Mouse (Mus musculus) cortical plate, adult 2 months (tissue): ENCODE results near the gene Ces1b. TPM values are rescaled to one million over a fixed set of nuclear protein-coding genes. Genes with fewer than 3 reads are reported as not detected.

Experiments
- H3K27ac ChIP-seq: fragments of 200-500 bp; 2 replicates; pipeline ENCODE4 v1.5.1; 2012; ENCODE audit warnings: low read length, control low read depth, inconsistent platforms; ENCODE audit not compliant: insufficient read depth
- H3K4me1 ChIP-seq: fragments of 200-500 bp; 2 replicates; pipeline ENCODE4 v1.6.1; 2011; ENCODE audit warnings: low read length; ENCODE audit not compliant: control insufficient read depth, insufficient read depth
- H3K4me3 ChIP-seq: fragments of 200-500 bp; 2 replicates; pipeline ENCODE4 v1.5.1; 2011; ENCODE audit warnings: mild to moderate bottlenecking, low read length, control low read depth; ENCODE audit not compliant: insufficient read depth
- CTCF ChIP-seq: fragments of 200-500 bp; IDR thresholded peaks from 2 replicates; pipeline ENCODE4 v1.5.1; 2011; ENCODE audit warnings: mild to moderate bottlenecking, control low read depth, low read length; ENCODE audit not compliant: insufficient read depth; ENCODE audit errors: extremely low read depth
- POLR2A ChIP-seq: fragments of 200-500 bp; IDR thresholded peaks from 2 replicates; pipeline ENCODE4 v1.6.1; 2011; ENCODE audit warnings: mild to moderate bottlenecking, low read length, control low read depth; ENCODE audit not compliant: insufficient read depth; ENCODE audit errors: extremely low read depth
- polyA plus RNA-seq: library from polyadenylated mRNA; depleted of rRNA; stranded (reverse); fragments of >200 nt; gene quantifications from 2 replicates; pipeline ENCODE4 v1.2.3, GENCODE M21; 2012

The Ces1b gene
- polyA plus RNA-seq, 1 experiment = not detected

DNA sequence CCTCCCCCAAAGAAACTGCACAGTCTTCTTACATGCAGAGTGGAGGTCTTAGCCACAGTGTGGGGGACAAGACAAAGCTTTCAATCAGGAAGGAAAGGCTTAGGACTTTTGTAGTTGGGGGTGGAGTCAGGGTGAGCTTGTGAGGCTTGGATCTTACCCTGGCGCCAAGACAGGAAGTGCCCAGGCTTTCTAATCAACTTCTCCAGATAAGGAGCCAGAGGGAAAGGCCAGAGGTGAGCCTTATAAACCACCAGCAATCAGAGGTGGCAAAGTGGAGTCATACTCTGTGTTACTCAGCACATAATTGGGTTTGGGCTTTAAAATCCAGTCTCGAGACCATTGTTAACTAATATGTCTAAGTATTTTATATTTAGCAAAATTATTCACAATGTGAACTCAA lies 24.6 kb downstream of the Ces1b start:
- no peak overlapping the region for H3K4me3 ChIP-seq

DNA sequence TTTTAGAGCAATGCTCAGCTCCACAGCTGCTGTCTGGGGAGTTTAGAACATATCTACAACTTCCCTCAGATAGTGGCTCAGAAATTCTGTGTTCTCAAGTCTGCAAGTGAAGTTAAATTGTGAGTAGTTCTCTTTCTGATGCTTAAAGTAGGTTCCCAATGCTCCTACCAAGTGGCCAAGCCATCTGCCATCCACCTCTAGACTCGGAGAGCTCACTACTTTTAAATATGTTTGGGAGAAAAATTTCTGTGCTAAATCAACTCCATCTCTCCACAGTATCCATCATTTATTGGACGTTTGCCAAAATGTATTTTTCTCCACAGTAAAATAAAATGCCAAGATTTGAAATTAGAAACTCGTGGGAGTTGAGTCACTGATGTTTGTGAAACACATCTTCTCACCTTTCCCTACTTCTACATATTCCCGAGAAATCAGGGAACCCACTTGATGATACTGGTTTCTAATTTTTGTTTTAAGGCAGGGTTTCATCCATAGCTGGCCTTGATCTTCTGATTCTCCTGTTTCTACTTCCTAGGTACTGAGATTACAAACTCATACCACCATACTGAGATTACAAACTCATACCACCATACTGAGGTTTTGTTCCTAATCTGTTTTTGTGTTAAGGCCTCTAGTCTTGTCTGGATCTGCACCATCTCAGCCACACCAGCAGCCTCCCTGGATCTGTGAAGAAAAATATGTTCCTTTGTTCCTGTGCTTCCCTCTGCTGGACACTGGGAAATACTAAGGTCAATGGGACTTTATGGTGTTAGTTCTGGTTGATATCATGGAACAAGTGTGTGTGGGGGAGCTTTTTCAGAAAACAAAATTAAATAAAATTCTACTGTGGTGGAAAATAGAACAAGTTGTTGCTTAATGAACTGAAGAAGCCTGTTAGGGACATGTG lies 31.1 kb downstream of the Ces1b start:
- no peak overlapping the region for H3K4me3 ChIP-seq
- H3K4me1 ChIP-seq = 0 out of 2 replicates have a peak, but pooled peaks cover 1% of the 10 kb centered on the region
- TF ChIP-seq POLR2A = no peak
- no peak for TF ChIP-seq CTCF
- H3K27ac ChIP-seq = no peak overlapping the region

More for the DNA sequence above, 24.6 kb downstream of the Ces1b start:
- Histone ChIP-seq H3K27ac (no peak overlapping the region), H3K4me1 (no peaks in the 10 kb centered on the region)
- TF ChIP-seq POLR2A = no peak
- TF ChIP-seq CTCF = no peak

DNA sequence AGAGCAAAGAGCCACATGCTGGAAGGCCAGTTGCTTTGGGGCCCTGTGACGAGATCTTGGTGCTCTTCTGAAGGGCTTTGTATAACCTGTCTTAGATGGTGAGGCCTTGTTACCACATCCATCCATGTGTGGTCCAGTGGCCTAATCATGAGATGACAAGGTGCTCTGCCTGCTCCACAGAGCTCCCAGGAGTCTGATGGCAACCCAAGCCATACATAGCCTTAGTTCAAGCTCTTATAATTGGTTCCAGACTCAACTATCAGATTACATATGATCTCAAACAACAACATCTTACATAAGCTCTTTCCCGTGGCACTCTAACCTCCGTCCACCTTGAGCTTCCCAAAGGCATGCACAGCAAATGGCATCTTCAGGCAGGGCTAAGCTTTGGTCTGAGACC lies 31.7 kb downstream of the Ces1b start, which contains the start of gene Ces1a:
Gene Ces1a (minus strand): TSS at position 101 of the 400 bp plus-strand sequence.
- Histone ChIP-seq H3K4me3 (no peak within 1 kb of the TSS), H3K27ac (0 out of 2 replicates have a peak within 1 kb of the TSS, but pooled peaks have one; percentile 15), H3K4me1 (0 out of 2 replicates have a peak, but pooled peaks cover 1% of the 10 kb centered on the region)
- TF ChIP-seq POLR2A (no peak), CTCF (no peak)

DNA sequence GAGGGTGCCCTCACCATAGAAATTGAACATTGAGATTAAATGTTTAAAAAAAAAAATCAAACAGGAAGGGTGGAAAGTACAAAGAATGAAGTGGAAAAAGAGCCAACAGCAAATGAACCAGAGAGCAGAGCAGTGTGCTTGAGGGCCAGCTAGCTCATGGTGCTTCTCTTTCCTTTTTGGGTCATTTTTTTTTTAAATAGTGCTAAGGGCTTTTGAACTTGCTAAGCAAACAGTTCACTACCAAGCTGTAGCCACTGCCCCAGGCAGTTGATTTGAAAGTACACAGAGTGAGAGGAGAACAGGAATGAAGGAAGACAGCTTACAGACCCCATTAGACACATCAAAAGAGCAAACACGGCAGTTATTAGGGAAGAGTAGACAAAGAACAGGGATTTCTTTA lies 36.7 kb downstream of the Ces1b start:
- no peaks in the 10 kb centered on the region; the same call in 1 of the 2 replicates for H3K4me1 ChIP-seq
- no peak overlapping the region for H3K4me3 ChIP-seq
- no peak overlapping the region for H3K27ac ChIP-seq
- TF ChIP-seq POLR2A (no peak), CTCF (no peak)

DNA sequence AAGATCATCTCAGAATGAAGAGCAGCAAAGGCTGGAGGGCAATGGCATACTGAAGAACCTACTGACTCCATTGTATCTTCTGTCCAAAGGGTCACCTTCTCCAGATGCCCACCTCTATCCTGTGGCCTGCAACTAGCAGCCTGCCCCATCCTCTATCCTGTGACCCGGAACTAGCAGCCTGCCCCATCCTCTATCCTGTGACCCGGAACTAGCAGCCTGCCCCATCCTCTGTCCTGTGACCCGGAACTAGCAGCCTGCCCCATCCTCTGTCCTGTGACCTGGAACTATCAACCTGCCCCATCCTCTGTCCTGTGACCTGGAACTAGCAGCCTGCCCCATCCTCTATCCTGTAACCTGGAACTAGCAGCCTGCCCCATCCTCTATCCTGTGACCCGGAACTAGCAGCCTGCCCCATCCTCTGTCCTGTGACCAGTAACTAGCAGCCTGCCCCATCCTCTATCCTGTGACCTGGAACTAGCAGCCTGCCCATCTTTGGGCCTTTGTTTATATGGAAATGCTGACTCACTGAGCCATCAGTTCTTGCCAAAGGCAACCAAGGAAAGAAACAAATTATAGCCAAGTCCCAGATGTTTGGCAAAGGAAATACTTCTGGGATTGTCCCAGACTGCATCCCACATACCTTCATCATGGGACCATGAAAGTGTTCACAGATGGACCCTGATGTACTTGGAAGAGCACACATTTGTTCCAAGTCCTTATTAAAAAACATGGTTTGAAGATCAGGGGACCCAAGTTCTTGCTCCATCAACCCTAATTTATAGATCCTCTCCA lies 38.8 kb downstream of the Ces1b start:
- Histone ChIP-seq H3K4me3 (no peak overlapping the region), H3K4me1 (no peaks in the 10 kb centered on the region; the same call in 1 of the 2 replicates), H3K27ac (no peak overlapping the region)
- TF ChIP-seq POLR2A (no peak), CTCF (no peak)

DNA sequence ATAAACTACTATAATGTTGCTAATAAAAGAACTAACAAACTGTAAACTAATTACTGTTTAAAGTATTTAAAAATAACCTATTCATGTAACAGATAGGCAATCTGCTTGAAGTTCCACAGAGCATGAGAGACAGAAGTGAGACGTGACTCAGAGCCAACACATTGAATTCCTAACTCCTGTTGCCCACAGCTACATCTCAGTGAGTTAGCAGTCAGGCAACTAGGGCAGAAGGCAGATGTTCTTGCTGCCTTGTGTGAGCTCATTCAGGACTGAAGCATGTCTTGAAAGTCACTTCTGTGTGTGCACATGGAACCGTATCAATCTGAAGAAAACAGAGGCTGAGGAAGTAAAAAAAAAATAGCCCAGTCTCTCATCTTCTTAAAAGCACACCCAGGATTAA lies 39.6 kb downstream of the Ces1b start:
- no peak overlapping the region for H3K27ac ChIP-seq
- TF ChIP-seq CTCF (no peak), POLR2A (no peak)
- no peak overlapping the region for H3K4me3 ChIP-seq
- no peaks in the 10 kb centered on the region; the same call in 1 of the 2 replicates for H3K4me1 ChIP-seq

DNA sequence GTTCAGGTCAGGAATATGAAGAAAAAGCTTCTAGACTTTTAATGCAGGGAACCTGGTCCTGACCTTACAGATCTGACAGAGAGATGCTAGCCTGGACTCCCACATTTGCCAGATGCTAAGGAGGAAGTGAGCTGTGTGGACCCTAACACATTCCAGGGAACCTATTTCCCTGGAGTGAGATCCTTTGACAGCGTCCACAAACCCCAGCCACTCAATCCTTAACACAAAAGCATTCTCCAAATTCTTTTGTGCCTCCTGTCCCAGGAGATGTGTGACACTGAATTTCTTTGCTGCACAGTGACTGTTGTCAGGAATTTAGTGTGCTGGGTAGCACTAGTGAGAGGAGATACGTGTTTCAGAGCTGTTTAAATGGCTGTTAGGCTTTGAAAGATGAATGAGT lies 41.0 kb downstream of the Ces1b start:
- H3K4me3 ChIP-seq = no peak overlapping the region
- no peaks in the 10 kb centered on the region; the same call in 1 of the 2 replicates for H3K4me1 ChIP-seq
- H3K27ac ChIP-seq = no peak overlapping the region
- TF ChIP-seq CTCF (no peak), POLR2A (no peak)

DNA sequence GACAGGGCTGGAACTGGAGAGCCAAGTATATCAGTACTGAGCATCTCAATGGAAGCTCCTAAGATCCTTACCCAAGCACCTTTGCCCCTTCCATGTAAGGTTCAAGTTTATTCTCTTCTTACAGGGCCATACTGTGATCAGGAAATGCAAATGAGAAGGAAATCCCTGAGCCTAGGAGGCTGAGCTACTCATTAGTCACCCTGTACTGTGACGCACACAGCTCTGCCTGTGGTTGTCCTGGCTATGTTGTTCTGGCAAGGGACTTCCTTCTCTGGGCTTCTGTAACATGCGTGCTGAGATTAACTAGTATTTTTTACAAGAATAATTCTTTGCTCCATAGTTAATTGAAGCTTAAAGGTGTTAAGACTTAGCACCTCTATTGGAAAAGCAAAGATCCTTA lies 49.2 kb downstream of the Ces1b start:
- no peaks in the 10 kb centered on the region; the same call in 1 of the 2 replicates for H3K4me1 ChIP-seq
- H3K4me3 ChIP-seq = no peak overlapping the region
- H3K27ac ChIP-seq = no peak overlapping the region
- TF ChIP-seq CTCF (no peak), POLR2A (no peak)

DNA sequence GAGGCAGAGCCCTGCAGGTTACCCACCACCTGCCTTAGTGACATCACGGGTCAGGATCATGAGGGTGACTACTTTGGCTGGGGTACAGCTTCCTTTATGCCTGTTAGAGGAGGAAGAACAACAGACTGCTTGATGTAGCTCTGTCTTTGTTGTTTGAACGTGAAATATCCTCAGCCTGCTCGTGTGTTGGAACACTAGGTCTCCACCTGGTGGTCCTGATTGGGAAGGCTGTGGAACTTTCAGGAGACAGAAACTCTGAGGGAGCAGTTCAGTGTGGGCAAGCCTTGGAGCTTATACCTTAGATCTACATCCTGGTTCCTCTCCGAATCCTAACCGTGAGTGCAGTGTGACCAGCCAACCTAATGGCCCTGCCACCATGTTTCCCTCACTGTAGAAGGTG lies 58.1 kb downstream of the Ces1b start:
- Histone ChIP-seq H3K27ac (no peak overlapping the region), H3K4me3 (no peak overlapping the region), H3K4me1 (no peaks in the 10 kb centered on the region; the same call in 1 of the 2 replicates)
- TF ChIP-seq CTCF (peak; percentile 8; the same call in 1 of the 2 replicates), POLR2A (no peak)

DNA sequence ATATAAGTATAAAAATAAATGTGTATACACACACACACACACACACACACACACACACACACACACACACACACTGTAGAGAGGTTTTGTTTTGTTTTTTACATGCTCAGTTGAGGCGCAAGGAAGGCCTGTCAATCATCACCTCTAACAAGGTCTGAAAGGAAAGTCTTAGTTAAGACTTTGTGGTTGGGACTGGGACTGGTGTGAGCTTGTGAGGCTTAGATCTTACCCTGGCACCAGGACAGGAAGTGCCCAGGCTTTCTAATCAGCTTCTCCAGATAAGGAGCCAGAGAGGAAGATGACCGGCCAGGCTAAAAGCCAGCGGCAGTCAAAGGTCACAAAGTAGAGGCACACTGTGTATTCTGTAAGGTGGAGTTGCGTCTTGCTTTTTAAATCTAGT lies 65.5 kb downstream of the Ces1b start:
- TF ChIP-seq POLR2A = no peak

More for the DNA sequence above, 65.5 kb downstream of the Ces1b start:
- no peaks in the 10 kb centered on the region for H3K4me1 ChIP-seq
- no peak overlapping the region for H3K4me3 ChIP-seq
- no peak overlapping the region for H3K27ac ChIP-seq
